Mouse (Mus musculus) layer of hippocampus, postnatal 36 days (tissue): Measurements from ENCODE around the gene Cblb. TPM values are rescaled to one million over a fixed set of nuclear protein-coding genes. Genes with fewer than 3 reads are reported as not detected.
A peak's percentile ranks its signal among the peaks of the same experiment; 100 is the strongest.

Source experiments
- DNase-seq, 2 experiments: peaks; one replicate each; pipeline ENCODE4 v3.0.0; 2022
- total RNA-seq, 2 experiments: library from RNA; stranded (reverse); gene quantifications; 2 replicates each; pipeline ENCODE4 v1.2.3; 2021

Cblb gene
- 10 to 100 TPM; 39.2 to 43.4 TPM for total RNA-seq

GRCm38 (mm10) chr16:52031091-52031689 is at the start of gene Cblb:
Cblb (plus strand) TSS chr16:52031225.
- peak; percentile 97 for DNase-seq

- DNase-seq: no peak
Measured at GRCm38 (mm10) chr16:51985436-51985835, 45.6 kb upstream of the Cblb start.

- DNase-seq: no peak
Measured at GRCm38 (mm10) chr16:51986207-51986606, 44.8 kb upstream of the Cblb start.

- DNase-seq: no peak
Measured at GRCm38 (mm10) chr16:51987085-51987620, 43.9 kb upstream of the Cblb start.

GRCm38 (mm10) chr16:51988027-51988426 is 43.0 kb upstream of the Cblb start:
- no peak for DNase-seq

GRCm38 (mm10) chr16:51989259-51989658 is 41.8 kb upstream of the Cblb start:
- DNase-seq: no peak

- DNase-seq: no peak
Measured at GRCm38 (mm10) chr16:52000043-52000442, 31.0 kb upstream of the Cblb start.

GRCm38 (mm10) chr16:52000801-52001200 is 30.2 kb upstream of the Cblb start:
- DNase-seq: no peak

- DNase-seq: no peak
Measured at GRCm38 (mm10) chr16:52007006-52007405, 24.0 kb upstream of the Cblb start.

GRCm38 (mm10) chr16:52008471-52008870 is 22.6 kb upstream of the Cblb start:
- DNase-seq: no peak

- DNase-seq: no peak
Measured at GRCm38 (mm10) chr16:52009421-52009820, 21.6 kb upstream of the Cblb start.

GRCm38 (mm10) chr16:52012984-52013383 is 18.0 kb upstream of the Cblb start:
- DNase-seq: no peak

GRCm38 (mm10) chr16:52013812-52014211 is 17.2 kb upstream of the Cblb start:
- no peak for DNase-seq

- DNase-seq: no peak
Measured at GRCm38 (mm10) chr16:52023417-52023816, 7.6 kb upstream of the Cblb start.

- no peak for DNase-seq
Measured at GRCm38 (mm10) chr16:52027326-52027725, 3.7 kb upstream of the Cblb start.

GRCm38 (mm10) chr16:52029001-52029400 is 2.0 kb upstream of the Cblb start:
- peak; percentile 27 to 37 for DNase-seq

GRCm38 (mm10) chr16:52031712-52032251 is 757 bp downstream of the Cblb start:
- peak; percentile 86 to 88 for DNase-seq

- no peak for DNase-seq
Measured at GRCm38 (mm10) chr16:52032376-52033330, 1.6 kb downstream of the Cblb start.

GRCm38 (mm10) chr16:52033381-52034315 is 2.6 kb downstream of the Cblb start:
- no peak for DNase-seq

GRCm38 (mm10) chr16:52034356-52034755 is 3.3 kb downstream of the Cblb start:
- DNase-seq: no peak

GRCm38 (mm10) chr16:52036295-52036694 is 5.3 kb downstream of the Cblb start:
- no peak for DNase-seq

GRCm38 (mm10) chr16:52038283-52038682 is 7.3 kb downstream of the Cblb start:
- DNase-seq: no peak
